Mouse (Mus musculus) E14TG2a.4 (cell line): ENCODE measurements around the gene Cfap77.

ENCODE experiments used
- CTCF ChIP-seq: conservative IDR thresholded peaks from 2 replicates; pipeline ENCODE4 v1.5.1; 2014; ENCODE audit warnings: low read length
- POU5F1 ChIP-seq: IDR thresholded peaks from 2 replicates; pipeline ENCODE4 v1.6.1; 2014; ENCODE audit warnings: low read length, borderline replicate concordance

DNA sequence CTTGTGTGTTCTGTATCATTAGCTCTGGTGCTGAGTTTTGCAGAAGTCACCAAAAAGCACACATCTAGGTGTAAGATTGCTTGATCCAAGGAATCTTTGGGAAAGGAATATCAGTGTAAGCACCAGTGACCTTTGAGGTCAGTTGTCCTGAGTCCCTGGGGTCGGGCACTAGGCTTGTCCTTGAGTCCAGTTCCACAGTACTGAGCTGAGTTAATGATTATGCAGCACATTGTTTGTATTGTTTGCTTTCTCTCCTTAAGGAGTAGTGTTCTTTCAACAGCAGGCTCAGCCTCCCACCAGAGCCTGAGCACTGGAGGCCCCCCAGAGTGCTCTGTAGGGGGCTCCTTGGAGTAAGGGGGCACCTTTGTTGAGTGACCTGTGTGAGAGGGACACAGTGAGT lies 162.1 kb downstream of the Cfap77 start:
- no peak for TF ChIP-seq CTCF
- TF ChIP-seq POU5F1: no peak
